Mouse (Mus musculus) embryonic stem cell, embryonic (primary cell): ENCODE measurements at regions not wholly inside any gene's neighbourhood (a gene's known extent, or its start where the extent isn't known, plus 50 kb on each side); places are given as distances from the start of the nearest gene placed in this dataset.

ENCODE experiments used
- CTCF ChIA-PET, 4 experiments: fragments of 300-600 bp in 2 of 4; fragments of 350-600 bp in 2 of 4; sonication (Branson Sonifier 250); formaldehyde crosslinking; loops; one replicate each; lab custom pipeline; 2022; ENCODE audit warnings: inconsistent platforms in 2 of 4; lab: Charles Lee
- POLR2A ChIA-PET, 4 experiments: fragments of 300-600 bp in 2 of 4; fragments of 350-600 bp in 2 of 4; sonication (Branson Sonifier 250); formaldehyde crosslinking; loops; one replicate each; lab custom pipeline; 2022; ENCODE audit warnings: antibody characterized with exemption in 4 of 4, inconsistent platforms in 1 of 4; lab: Charles Lee

- ChIA-PET POLR2A (interaction anchor here in 1 of 4 experiments (0.7 kb wide), 1 partner anchor 142 kb away, joined by 3 read pairs; no protein-coding TSS in a partner anchor), CTCF (no interaction called here)
Observed at GRCm38 (mm10) chr16:66487194-66487944, 672.3 kb downstream of the Vgll3 start.

DNA sequence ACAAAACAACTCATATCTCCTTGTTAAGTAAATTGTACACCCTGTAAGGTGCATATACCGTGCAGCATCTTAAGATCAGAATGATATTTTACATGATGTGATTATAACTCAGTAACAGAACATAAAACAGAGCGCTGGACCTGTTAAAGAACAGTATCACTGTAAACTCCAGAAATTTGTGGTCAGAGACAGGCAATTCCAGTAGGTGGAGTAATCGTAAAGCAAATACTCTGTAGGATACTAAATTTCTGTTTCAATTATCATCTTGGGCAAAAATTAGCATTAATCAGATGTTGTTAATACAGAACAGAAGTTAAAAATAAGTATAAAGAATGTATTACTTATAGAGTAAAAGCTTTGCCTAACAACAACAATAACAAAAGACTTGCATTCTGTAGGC, 680.5 kb downstream of the Vgll3 start:
- POLR2A ChIA-PET: no interaction called here
- CTCF ChIA-PET: no interaction called here
